10 mouse cellular contexts compared by ENCODE assay signal in the genomic region with DNA sequence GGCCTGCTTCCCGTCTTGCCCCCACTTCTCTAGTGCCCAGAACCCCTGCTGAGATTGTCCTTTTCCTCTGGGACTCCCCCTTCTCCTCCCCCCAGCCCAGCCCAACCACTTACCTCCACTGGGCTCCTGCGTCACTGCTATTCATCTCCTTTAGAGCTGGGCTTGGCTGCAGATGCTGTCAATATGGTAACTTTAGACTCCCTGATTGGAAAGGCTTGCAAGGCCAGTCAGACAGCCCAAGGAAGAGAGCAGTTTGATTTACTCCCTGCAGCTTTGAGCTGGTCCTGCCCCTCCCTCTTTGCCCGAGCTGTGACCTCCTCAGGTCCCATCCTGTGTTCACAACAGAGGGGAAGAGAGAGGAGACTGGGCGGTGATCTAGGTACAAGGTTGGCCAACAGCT.
DNase-seq lines count a peak whose midpoint lies in the region; ATAC-seq and TF ChIP-seq lines count a peak whose summit lies in the region.
"Had no signal": no experiment of that assay in that cellular context is flagged by ENCODE, and none has a peak within 500 bp of the region (broad histone marks: within the 10 kb centered on the region; RNA-seq: fewer than 3 reads in every experiment).

No protein-coding gene starts in this region.

- no peak overlapping the region for H3K9ac ChIP-seq in limb, embryonic 14.5 days (ENCODE audit: low read depth, low read length, severe bottlenecking)

- no peak overlapping the region for H3K4me3 ChIP-seq in heart, embryonic 10.5 days
- H3K4me3 ChIP-seq in limb, embryonic 14.5 days (replicated peaks; ENCODE audit: low read length): no peak overlapping the region

- H3K4me1 ChIP-seq in heart, embryonic 10.5 days: peaks cover 20% of the 10 kb centered on the region
- peaks cover 38% of the 10 kb centered on the region for H3K4me1 ChIP-seq in limb, embryonic 14.5 days (ENCODE audit: control insufficient read depth, insufficient read depth, low read length)

- no peaks in the 10 kb centered on the region for H3K27me3 ChIP-seq in heart, embryonic 10.5 days (ENCODE audit: insufficient read depth, poor library complexity, severe bottlenecking)
- H3K27me3 ChIP-seq in limb, embryonic 14.5 days (ENCODE audit: control insufficient read depth, insufficient read depth, low read length): no peaks in the 10 kb centered on the region

- no peak for TF ChIP-seq POLR2A in limb, embryonic 14.5 days (IDR thresholded peaks at IDR 0.05; ENCODE audit: borderline replicate concordance, extremely low read depth, insufficient read depth, insufficient read length)

- intact Hi-C loops in heart, postnatal 25 days (cut with DNase I): loop anchor here (1.0 kb wide), 1 partner anchor 31 kb away; no protein-coding TSS in a partner anchor

- peak overlapping the region; percentile 69 for H3K27ac ChIP-seq in heart, embryonic 10.5 days
- H3K27ac ChIP-seq in limb, embryonic 14.5 days (replicated peaks; ENCODE audit: low read depth, low read length): peak overlapping the region; percentile 44
- H3K27ac ChIP-seq: macrophage had no signal

- H3K4me2 ChIP-seq in limb, embryonic 14.5 days (replicated peaks; ENCODE audit: low read depth, low read length, severe bottlenecking): no peak overlapping the region

- peak; percentile 75 for DNase-seq in heart, embryonic 10.5 days (ENCODE audit: low spot score)
- no peak for DNase-seq in heart, postnatal 25 days (ENCODE audit: low spot score)
- peak; percentile 73 for DNase-seq in ZHBTc4 (ENCODE audit: low read depth, low spot score)
- DNase-seq in heart, postnatal 4 days: peak; percentile 28
- DNase-seq in limb, embryonic 14.5 days (ENCODE audit: low spot score): peak; percentile 48
- no peak for DNase-seq in right cerebral cortex, postnatal 25 days
- DNase-seq in thymus, postnatal 14 days: no peak
- DNase-seq in gastrocnemius, postnatal 25 days: no peak
- DNase-seq: cerebellum, adult 9-11 months had no signal

- no peaks in the 10 kb centered on the region for H3K36me3 ChIP-seq in heart, embryonic 10.5 days
- H3K36me3 ChIP-seq in limb, embryonic 14.5 days (ENCODE audit: control insufficient read depth, insufficient read depth, low read length): no peaks in the 10 kb centered on the region

- ATAC-seq in limb, embryonic 14.5 days (ENCODE audit: low FRiP score, low read depth): no peak

- WGBS in heart, embryonic 10.5 days: 21% methylated on average over 4 of the region's 4 CpGs
- 20% methylated on average over 4 of the region's 4 CpGs for WGBS in limb, embryonic 14.5 days

- no peaks in the 10 kb centered on the region for H3K9me3 ChIP-seq in heart, embryonic 10.5 days
- H3K9me3 ChIP-seq in limb, embryonic 14.5 days (ENCODE audit: control insufficient read depth, low read length): no peaks in the 10 kb centered on the region

Comparison
In these comparisons a context has a peak if more than half of its experiments do, and no peak if none do; other contexts are left out.
1. DNase-seq: peak in heart, embryonic 10.5 days (single experiment), ZHBTc4 (single experiment), heart, postnatal 4 days (single experiment) and limb, embryonic 14.5 days (single experiment); none in heart, postnatal 25 days (single experiment), right cerebral cortex, postnatal 25 days (single experiment), thymus, postnatal 14 days (single experiment) and gastrocnemius, postnatal 25 days (single experiment).